Mouse (Mus musculus): ENCODE measurements at regions not wholly inside any gene's neighbourhood (a gene's known extent, or its start where the extent isn't known, plus 50 kb on each side); places are given as distances from the start of the nearest gene placed in this dataset.

GRCm38 (mm10) chr4:105970056-105970455 lies 180.4 kb downstream of the Gm12728 start:
- TF ChIP-seq CTCF (IDR thresholded peaks at IDR 0.05) (no peak), EP300 (IDR thresholded peaks at IDR 0.05) (no peak; the same call in 1 of the 2 replicates)
